In the genomic region with DNA sequence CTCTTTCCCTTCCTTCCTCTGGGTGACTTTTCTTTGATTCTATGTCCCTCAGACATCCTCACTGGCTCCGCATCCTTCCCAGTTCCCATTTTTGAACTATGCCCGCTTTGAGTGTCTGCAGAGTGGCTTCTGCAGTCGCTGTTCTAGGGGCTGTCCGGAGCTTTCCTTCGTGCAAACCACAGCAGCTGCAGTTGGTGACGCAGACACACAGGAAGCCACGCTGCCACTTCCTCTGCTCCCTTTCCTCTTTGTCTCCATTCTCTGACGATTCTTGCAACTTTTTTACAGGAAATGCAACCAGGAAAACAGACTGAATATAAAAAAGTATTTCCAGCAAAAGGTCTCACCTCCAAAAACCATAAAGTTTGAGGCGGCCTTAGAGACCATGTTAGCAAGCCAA, we compare ENCODE assay signal across 10 mouse cellular contexts.
DNase-seq lines count a peak whose midpoint lies in the region; TF ChIP-seq lines count a peak whose summit lies in the region.
"Had no signal": no experiment of that assay in that cellular context is flagged by ENCODE, and none has a peak within 500 bp of the region (broad histone marks: within the 10 kb centered on the region; RNA-seq: fewer than 3 reads in every experiment).

No protein-coding gene starts in this region.

- no peak overlapping the region for H3K9ac ChIP-seq in liver, adult 2 months (ENCODE audit: low read depth, low read length)
- H3K9ac ChIP-seq: hindbrain, embryonic 15.5 days; limb, embryonic 15.5 days had no signal

- no peaks in the 10 kb centered on the region for H3K79me2 ChIP-seq in liver, adult 2 months (ENCODE audit: control insufficient read depth, insufficient read depth, low read length)

- no peak for TF ChIP-seq POLR2A in liver, adult 2 months (IDR thresholded peaks at IDR 0.05; ENCODE audit: extremely low read depth, insufficient read depth, low read length)
- TF ChIP-seq POLR2A in small intestine, adult 2 months (IDR thresholded peaks at IDR 0.05; ENCODE audit: low read depth, low read length): no peak

- peak; percentile 9 to 27 for DNase-seq in adrenal gland, postnatal 36 days
- no peak for DNase-seq in adrenal gland, adult 2 months
- DNase-seq in CD4-positive, CD25-positive, alpha-beta regulatory T cell, adult 2 months (ENCODE audit: low read depth, low spot score): peak; percentile 91
- peak; percentile 22 for DNase-seq in liver, adult 2 months (ENCODE audit: extremely low read depth, low read depth, low spot score)
- no peak for DNase-seq in urinary bladder, postnatal 25 days (ENCODE audit: low spot score)
- no peak for DNase-seq in urinary bladder, adult 18-20 months (ENCODE audit: low spot score in 2 of 2)
- no peak for DNase-seq in left cerebral cortex, adult 8-10 months (ENCODE audit: low spot score in 2 of 2)

- H3K36me3 ChIP-seq in liver, adult 2 months (ENCODE audit: control insufficient read depth, insufficient read depth, low read length): no peaks in the 10 kb centered on the region
- no peaks in the 10 kb centered on the region for H3K36me3 ChIP-seq in small intestine, adult 2 months (ENCODE audit: control insufficient read depth, insufficient read depth, low read length)
- H3K36me3 ChIP-seq: hindbrain, embryonic 15.5 days; limb, embryonic 15.5 days had no signal

- no peak overlapping the region for H3K4me3 ChIP-seq in liver, adult 2 months (ENCODE audit: insufficient read depth, low read depth, low read length)
- H3K4me3 ChIP-seq in small intestine, adult 2 months (ENCODE audit: low read depth, low read length): no peak overlapping the region
- H3K4me3 ChIP-seq: hindbrain, embryonic 15.5 days; limb, embryonic 15.5 days had no signal

- H3K27ac ChIP-seq in liver, adult 2 months (replicated peaks; ENCODE audit: insufficient read depth, low read depth, low read length): no peak overlapping the region
- H3K27ac ChIP-seq in small intestine, adult 2 months (ENCODE audit: insufficient read depth, low read depth, low read length): peak overlapping the region; percentile 67
- H3K27ac ChIP-seq: hindbrain, embryonic 15.5 days; limb, embryonic 15.5 days had no signal

- no peak for TF ChIP-seq CTCF in liver, adult 2 months (IDR thresholded peaks at IDR 0.05; ENCODE audit: low read depth, low read length)
- TF ChIP-seq CTCF in small intestine, adult 2 months (IDR thresholded peaks at IDR 0.05; ENCODE audit: extremely low read depth, insufficient read length, insufficient replicate concordance, low read depth, low read length): no peak

- H3K27me3 ChIP-seq in liver, adult 2 months (ENCODE audit: control insufficient read depth, insufficient read depth, low read length): no peaks in the 10 kb centered on the region
- H3K27me3 ChIP-seq in small intestine, adult 2 months (ENCODE audit: control insufficient read depth, insufficient read depth, low read length): no peaks in the 10 kb centered on the region; the same call in 1 of the 2 replicates
- H3K27me3 ChIP-seq: hindbrain, embryonic 15.5 days; limb, embryonic 15.5 days had no signal

- H3K4me1 ChIP-seq in liver, adult 2 months (ENCODE audit: control insufficient read depth, insufficient read depth, low read length): no peaks in the 10 kb centered on the region
- peaks cover 6% of the 10 kb centered on the region; the same call in 1 of the 2 replicates for H3K4me1 ChIP-seq in small intestine, adult 2 months (ENCODE audit: control insufficient read depth, insufficient read depth, insufficient read length, low read length)
- H3K4me1 ChIP-seq: hindbrain, embryonic 15.5 days; limb, embryonic 15.5 days had no signal

- WGBS in liver, adult 2 months: 68% methylated on average over 9 of the region's 9 CpGs
- WGBS in small intestine, adult 2 months: 65% methylated on average over 9 of the region's 9 CpGs

Comparison
In these comparisons a context has a peak if more than half of its experiments do, and no peak if none do; other contexts are left out.
1. DNase-seq: peak in adrenal gland, postnatal 36 days (2 of 2), CD4-positive, CD25-positive, alpha-beta regulatory T cell, adult 2 months (single experiment) and liver, adult 2 months (single experiment); none in adrenal gland, adult 2 months (single experiment), urinary bladder, postnatal 25 days (single experiment), urinary bladder, adult 18-20 months (0 of 2) and left cerebral cortex, adult 8-10 months (0 of 2).